Mouse (Mus musculus): Measurements from ENCODE around the gene Abcc8. TPM values are rescaled to one million over a fixed set of nuclear protein-coding genes. Genes with fewer than 3 reads are reported as not detected.

Abcc8 gene
- polyA plus RNA-seq, 1 experiment from 2014 or later = 1.7 TPM

GRCm38 (mm10) chr7:46125340-46125739, 54.5 kb downstream of the Abcc8 start:
- Histone ChIP-seq H3K4me3 (no peak overlapping the region), H3K27ac (replicated peaks) (no peak overlapping the region), H3K4me2 (replicated peaks) (no peak overlapping the region), H3K9ac (replicated peaks) (no peak overlapping the region), H3K9me3 (0 out of 2 replicates have a peak, but pooled peaks cover 4% of the 10 kb centered on the region), H3K36me3 (no peaks in the 10 kb centered on the region), H3K27me3 (peaks cover 6% of the 10 kb centered on the region; the same call in 1 of the 2 replicates), H3K4me1 (peaks cover 7% of the 10 kb centered on the region; the same call in 1 of the 2 replicates)
- no peak for ATAC-seq (ENCODE audit: low FRiP score, low read depth)
- 87% methylated on average over 11 of the region's 11 CpGs for WGBS

GRCm38 (mm10) chr7:46124460-46124859, 55.4 kb downstream of the Abcc8 start:
- Histone ChIP-seq H3K4me2 (replicated peaks) (no peak overlapping the region), H3K4me1 (peaks cover 1% of the 10 kb centered on the region; the same call in 1 of the 2 replicates), H3K36me3 (no peaks in the 10 kb centered on the region), H3K27ac (replicated peaks) (no peak overlapping the region), H3K4me3 (no peak overlapping the region), H3K27me3 (no peaks in the 10 kb centered on the region), H3K9me3 (0 out of 2 replicates have a peak, but pooled peaks cover 4% of the 10 kb centered on the region), H3K9ac (replicated peaks) (no peak overlapping the region)
- no peak for ATAC-seq (ENCODE audit: low FRiP score, low read depth)
- WGBS = 75% methylated on average over 6 of the region's 6 CpGs

- H3K9ac ChIP-seq (replicated peaks) = no peak overlapping the region
- no peaks in the 10 kb centered on the region for H3K36me3 ChIP-seq
- H3K4me3 ChIP-seq = no peak overlapping the region
- H3K4me1 ChIP-seq = no peaks in the 10 kb centered on the region
- H3K4me2 ChIP-seq (replicated peaks) = no peak overlapping the region
- ATAC-seq (ENCODE audit: low FRiP score, low read depth) = no peak
- H3K27ac ChIP-seq (replicated peaks) = no peak overlapping the region
- H3K9me3 ChIP-seq = 0 out of 2 replicates have a peak, but pooled peaks cover 4% of the 10 kb centered on the region
- no peaks in the 10 kb centered on the region for H3K27me3 ChIP-seq
- WGBS = 74% methylated on average over 4 of the region's 4 CpGs
Observed at GRCm38 (mm10) chr7:46122964-46123363, 56.9 kb downstream of the Abcc8 start.

- WGBS = 94% methylated on average over 16 of the region's 16 CpGs
- Histone ChIP-seq H3K4me3 (no peak overlapping the region), H3K36me3 (no peaks in the 10 kb centered on the region), H3K4me1 (peaks cover 8% of the 10 kb centered on the region), H3K27ac (replicated peaks) (no peak overlapping the region), H3K9me3 (0 out of 2 replicates have a peak, but pooled peaks cover under 1% of the 10 kb centered on the region), H3K9ac (replicated peaks) (no peak overlapping the region), H3K27me3 (no peaks in the 10 kb centered on the region), H3K4me2 (replicated peaks) (no peak overlapping the region)
- ATAC-seq (ENCODE audit: low FRiP score, low read depth) = no peak
Observed at GRCm38 (mm10) chr7:46117035-46117434, 62.8 kb downstream of the Abcc8 start.

GRCm38 (mm10) chr7:46116118-46116581, 63.7 kb downstream of the Abcc8 start:
- H3K9ac ChIP-seq (replicated peaks) = no peak overlapping the region
- H3K4me1 ChIP-seq = peaks cover 8% of the 10 kb centered on the region
- no peaks in the 10 kb centered on the region for H3K9me3 ChIP-seq
- H3K27ac ChIP-seq (replicated peaks) = no peak overlapping the region
- no peaks in the 10 kb centered on the region for H3K36me3 ChIP-seq
- H3K4me3 ChIP-seq = no peak overlapping the region
- no peak overlapping the region for H3K4me2 ChIP-seq (replicated peaks)
- no peak for ATAC-seq (ENCODE audit: low FRiP score, low read depth)
- 70% methylated on average over 10 of the region's 10 CpGs for WGBS
- H3K27me3 ChIP-seq = no peaks in the 10 kb centered on the region

GRCm38 (mm10) chr7:46113435-46113834, 66.4 kb downstream of the Abcc8 start:
- no peak overlapping the region for H3K4me3 ChIP-seq
- H3K9ac ChIP-seq (replicated peaks) = no peak overlapping the region
- H3K4me1 ChIP-seq = peaks cover 8% of the 10 kb centered on the region
- H3K4me2 ChIP-seq (replicated peaks) = no peak overlapping the region
- H3K27me3 ChIP-seq = no peaks in the 10 kb centered on the region
- ATAC-seq (ENCODE audit: low FRiP score, low read depth) = no peak
- 68% methylated on average over 3 of the region's 3 CpGs for WGBS
- H3K36me3 ChIP-seq = no peaks in the 10 kb centered on the region
- H3K27ac ChIP-seq (replicated peaks) = no peak overlapping the region
- H3K9me3 ChIP-seq = no peaks in the 10 kb centered on the region

GRCm38 (mm10) chr7:46111938-46112337, 67.9 kb downstream of the Abcc8 start:
- no peaks in the 10 kb centered on the region for H3K36me3 ChIP-seq
- H3K4me3 ChIP-seq = no peak overlapping the region
- peaks cover 8% of the 10 kb centered on the region for H3K4me1 ChIP-seq
- 85% methylated on average over 6 of the region's 6 CpGs for WGBS
- ATAC-seq (ENCODE audit: low FRiP score, low read depth) = no peak
- H3K27ac ChIP-seq (replicated peaks) = no peak overlapping the region
- H3K9me3 ChIP-seq = no peaks in the 10 kb centered on the region
- no peak overlapping the region for H3K9ac ChIP-seq (replicated peaks)
- no peak overlapping the region for H3K4me2 ChIP-seq (replicated peaks)
- H3K27me3 ChIP-seq = no peaks in the 10 kb centered on the region

- no peaks in the 10 kb centered on the region for H3K36me3 ChIP-seq
- ATAC-seq (ENCODE audit: low FRiP score, low read depth) = no peak
- no peak overlapping the region for H3K9ac ChIP-seq (replicated peaks)
- no peak overlapping the region for H3K4me3 ChIP-seq
- H3K4me2 ChIP-seq (replicated peaks) = no peak overlapping the region
- no peak overlapping the region for H3K27ac ChIP-seq (replicated peaks)
- WGBS = 92% methylated on average over 15 of the region's 15 CpGs
- H3K9me3 ChIP-seq = no peaks in the 10 kb centered on the region
- peaks cover 8% of the 10 kb centered on the region for H3K4me1 ChIP-seq
- H3K27me3 ChIP-seq = no peaks in the 10 kb centered on the region
Observed at GRCm38 (mm10) chr7:46111212-46111817, 68.5 kb downstream of the Abcc8 start.

GRCm38 (mm10) chr7:46110079-46110478, 69.8 kb downstream of the Abcc8 start:
- WGBS = 80% methylated on average over 3 of the region's 3 CpGs
- H3K9me3 ChIP-seq = no peaks in the 10 kb centered on the region
- H3K27ac ChIP-seq (replicated peaks) = no peak overlapping the region
- H3K4me3 ChIP-seq = no peak overlapping the region
- no peaks in the 10 kb centered on the region for H3K27me3 ChIP-seq
- no peak overlapping the region for H3K9ac ChIP-seq (replicated peaks)
- peaks cover 8% of the 10 kb centered on the region for H3K4me1 ChIP-seq
- no peak overlapping the region for H3K4me2 ChIP-seq (replicated peaks)
- ATAC-seq (ENCODE audit: low FRiP score, low read depth) = no peak
- no peaks in the 10 kb centered on the region for H3K36me3 ChIP-seq

GRCm38 (mm10) chr7:46105484-46105883, 74.3 kb downstream of the Abcc8 start:
- H3K9me3 ChIP-seq = no peaks in the 10 kb centered on the region
- no peaks in the 10 kb centered on the region for H3K4me1 ChIP-seq

GRCm38 (mm10) chr7:46104256-46104915, 75.4 kb downstream of the Abcc8 start:
- Histone ChIP-seq H3K4me3 (no peak overlapping the region), H3K27ac (replicated peaks) (no peak overlapping the region), H3K4me1 (0 out of 2 replicates have a peak, but pooled peaks cover 4% of the 10 kb centered on the region), H3K9ac (replicated peaks) (no peak overlapping the region), H3K36me3 (no peaks in the 10 kb centered on the region), H3K27me3 (peaks cover 14% of the 10 kb centered on the region), H3K4me2 (replicated peaks) (no peak overlapping the region), H3K9me3 (no peaks in the 10 kb centered on the region)
- 86% methylated on average over 27 of the region's 27 CpGs for WGBS
- ATAC-seq (ENCODE audit: low FRiP score, low read depth) = no peak

More at GRCm38 (mm10) chr7:46105484-46105883, 74.3 kb downstream of the Abcc8 start:
- Histone ChIP-seq H3K27ac (replicated peaks) (no peak overlapping the region), H3K9ac (replicated peaks) (no peak overlapping the region), H3K4me2 (replicated peaks) (no peak overlapping the region), H3K27me3 (peaks cover 6% of the 10 kb centered on the region; the same call in 1 of the 2 replicates), H3K4me3 (no peak overlapping the region), H3K36me3 (no peaks in the 10 kb centered on the region)
- no peak for ATAC-seq (ENCODE audit: low FRiP score, low read depth)
- WGBS = 89% methylated on average over 7 of the region's 7 CpGs

- Histone ChIP-seq H3K4me1 (0 out of 2 replicates have a peak, but pooled peaks cover 4% of the 10 kb centered on the region), H3K36me3 (no peaks in the 10 kb centered on the region), H3K9ac (replicated peaks) (no peak overlapping the region), H3K27me3 (peaks cover 20% of the 10 kb centered on the region), H3K9me3 (no peaks in the 10 kb centered on the region), H3K27ac (replicated peaks) (no peak overlapping the region), H3K4me3 (no peak overlapping the region), H3K4me2 (replicated peaks) (no peak overlapping the region)
- WGBS = 89% methylated on average over 8 of the region's 8 CpGs
- ATAC-seq (ENCODE audit: low FRiP score, low read depth) = no peak
Observed at GRCm38 (mm10) chr7:46103771-46104170, 76.1 kb downstream of the Abcc8 start.

Measured in midbrain, embryonic 12.5 days (tissue).